Mouse (Mus musculus): ENCODE measurements around the gene Eps8l3. TPM values are rescaled to one million over a fixed set of nuclear protein-coding genes. Genes with fewer than 3 reads are reported as not detected.
A peak's percentile ranks its signal among the peaks of the same experiment; 100 is the strongest.
"Not testable (repeated sequence)": the region's sequence is repeated elsewhere in the genome, so short reads cannot be mapped to it uniquely, and the experiment has no call there.

Gene Eps8l3
- total RNA-seq, 2 experiments from 2014 or later = not detected

DNA sequence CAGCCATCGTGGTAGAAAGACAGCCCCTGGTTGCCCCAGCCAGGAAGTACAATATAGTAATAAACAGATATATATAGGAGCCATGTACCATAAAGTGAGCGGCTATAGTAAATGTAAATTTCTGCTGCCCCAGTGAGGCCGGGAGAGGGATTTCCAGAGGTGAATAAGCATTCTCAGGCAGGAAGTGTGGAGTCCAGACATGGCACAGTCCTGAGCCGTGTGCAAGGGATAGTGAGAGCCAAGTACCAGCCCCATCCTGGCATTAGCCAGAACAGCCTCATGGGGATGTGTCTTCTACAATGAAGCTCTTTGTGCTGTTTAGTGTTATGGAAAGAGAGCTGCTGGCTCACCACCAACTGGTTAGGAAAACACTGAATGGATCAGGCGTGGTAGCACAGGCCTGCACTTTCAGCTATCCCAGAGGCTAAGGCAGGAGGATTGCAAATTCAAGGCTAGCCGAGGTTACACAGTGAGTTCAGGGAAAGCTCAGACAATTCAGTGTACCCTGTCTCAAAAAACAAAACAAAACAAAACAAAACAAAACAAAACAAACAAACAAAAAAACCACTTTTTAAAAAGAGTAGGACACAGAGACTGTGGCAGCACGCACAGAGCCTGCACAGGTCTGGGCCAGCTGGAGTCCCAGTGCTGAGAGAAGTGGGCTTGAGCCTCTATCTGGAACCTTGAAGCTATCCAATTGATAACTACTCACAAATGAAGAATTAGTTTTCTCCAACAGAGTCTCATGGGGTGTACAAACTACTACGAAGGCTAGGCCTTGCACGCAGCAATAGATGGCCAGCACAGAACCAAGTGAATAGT lies 10.9 kb downstream of the Eps8l3 start:
- intact Hi-C loops (cut with DNase I) = no loop called here
- peak; percentile 38 to 48 for DNase-seq (ENCODE audit: low spot score in 2 of 2)

- DNase-seq (ENCODE audit: low spot score in 2 of 2); intact Hi-C loops (cut with DNase I): not testable (repeated sequence)
Observed at GRCm38 (mm10) chr3:107889236-107889635, 12.2 kb downstream of the Eps8l3 start.

DNA sequence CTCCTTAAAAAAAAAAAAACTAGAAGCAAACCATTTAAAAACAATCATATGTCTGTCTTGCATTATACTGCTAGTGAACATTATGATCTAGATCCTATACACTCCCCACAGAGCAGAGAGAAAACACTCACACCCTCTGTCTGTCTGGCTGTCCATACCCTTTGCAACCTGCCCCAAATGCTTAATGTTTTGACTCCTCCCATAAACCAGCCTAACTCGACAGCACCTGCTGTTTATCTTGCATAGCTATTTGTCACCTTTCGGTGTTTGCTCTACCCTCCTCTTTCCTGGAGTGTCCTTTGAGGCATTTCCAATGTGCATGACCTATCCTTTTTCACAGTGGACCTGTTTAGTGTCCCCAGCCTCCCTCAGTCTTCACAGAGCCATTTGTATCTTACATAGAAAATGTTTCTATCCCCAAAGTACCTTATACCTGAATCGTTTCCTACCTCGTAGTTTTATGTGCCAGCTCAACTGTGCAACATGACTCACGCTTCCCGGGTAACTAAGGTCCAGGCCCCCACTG lies 18.2 kb downstream of the Eps8l3 start:
- DNase-seq (ENCODE audit: low spot score in 2 of 2) = no peak
- intact Hi-C loops (cut with DNase I) = no loop called here

- DNase-seq (ENCODE audit: low spot score in 2 of 2) = peak; percentile 88 to 90
- intact Hi-C loops (cut with DNase I) = no loop called here
Observed at GRCm38 (mm10) chr3:107895720-107896569, 18.9 kb downstream of the Eps8l3 start, which contains the start of gene Gstm5. Gstm5 (plus strand) TSS chr3:107895821.

DNA sequence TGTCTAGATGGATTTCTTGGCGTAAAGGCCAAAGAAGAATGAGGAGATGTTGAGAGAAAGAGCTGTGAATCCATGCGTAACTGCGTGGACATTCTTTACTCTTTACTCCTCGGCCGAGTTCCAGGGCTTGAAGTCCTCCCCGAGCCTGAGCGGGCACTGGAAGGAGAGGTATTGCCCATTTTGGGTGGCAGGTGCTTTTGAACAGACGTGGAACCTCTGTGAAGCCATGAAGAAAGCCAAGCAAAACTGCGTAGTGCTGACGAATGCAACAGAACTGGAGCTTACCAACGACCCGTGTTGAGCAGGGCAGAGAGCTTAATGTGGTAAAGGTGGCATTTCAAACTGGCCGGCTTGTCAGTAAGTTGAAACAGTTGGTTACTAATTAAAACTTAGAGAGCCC lies 21.7 kb downstream of the Eps8l3 start:
- no peak for DNase-seq (ENCODE audit: low spot score in 2 of 2)
- intact Hi-C loops (cut with DNase I) = no loop called here

DNA sequence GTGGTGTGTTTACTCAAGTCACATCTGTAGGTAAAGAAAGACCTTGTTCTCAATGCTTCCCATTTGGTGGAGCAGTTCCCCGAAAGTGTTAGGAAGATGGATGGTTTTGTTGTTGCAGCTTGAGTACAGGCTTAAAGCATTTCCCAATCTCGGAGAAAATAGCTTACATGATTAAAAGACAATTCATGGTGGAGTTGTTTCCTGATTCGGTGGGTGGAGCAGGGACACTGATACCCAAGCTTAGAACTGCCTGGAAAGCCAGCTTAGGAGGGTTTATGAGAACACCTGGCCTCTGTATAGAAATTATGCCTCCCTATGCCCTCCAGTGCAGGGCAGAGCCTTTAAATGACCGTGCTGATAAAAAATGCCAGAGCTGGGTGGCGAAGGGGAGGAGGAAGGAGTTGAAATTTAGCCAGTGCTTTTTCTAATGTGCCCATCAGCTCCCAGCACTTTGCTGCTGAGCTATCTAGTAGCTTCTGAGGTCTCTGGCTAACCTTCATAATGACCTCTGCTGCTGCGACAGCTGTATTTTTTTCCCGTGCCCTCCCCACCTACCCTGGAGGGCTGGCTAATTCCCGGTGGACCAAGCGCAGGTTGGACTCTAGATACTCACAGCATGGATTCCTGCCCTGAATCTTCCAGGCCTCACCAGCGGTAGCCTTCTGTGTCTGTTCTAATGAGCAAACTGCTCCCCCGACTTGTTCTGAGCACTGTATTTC lies 24.1 kb downstream of the Eps8l3 start:
- no peak for DNase-seq (ENCODE audit: low spot score in 2 of 2)
- intact Hi-C loops (cut with DNase I) = no loop called here

- no peak for DNase-seq (ENCODE audit: low spot score in 2 of 2)
- intact Hi-C loops (cut with DNase I) = no loop called here
Observed at GRCm38 (mm10) chr3:107905942-107906341, 28.9 kb downstream of the Eps8l3 start.

- DNase-seq (ENCODE audit: low spot score in 2 of 2) = no peak
- intact Hi-C loops (cut with DNase I) = loop anchor here (5.0 kb wide), 2 partner anchors 146 to 219 kb away; partner anchors contain the start of gene Ahcyl1
Observed at GRCm38 (mm10) chr3:107916674-107917073, 39.6 kb downstream of the Eps8l3 start.

GRCm38 (mm10) chr3:107917097-107917496 lies 40.1 kb downstream of the Eps8l3 start:
- no peak for DNase-seq (ENCODE audit: low spot score in 2 of 2)
- intact Hi-C loops (cut with DNase I) = loop anchor here (5.0 kb wide), 2 partner anchors 145 to 220 kb away; partner anchors contain the start of gene Ahcyl1

- intact Hi-C loops (cut with DNase I) = loop anchor here (1.0 to 5.0 kb wide), 3 partner anchors 51 to 221 kb away; partner anchors contain the start of gene Ahcyl1
- peak; percentile 25 to 61 for DNase-seq (ENCODE audit: low spot score in 2 of 2)
Observed at GRCm38 (mm10) chr3:107917783-107918408, 40.9 kb downstream of the Eps8l3 start.

DNA sequence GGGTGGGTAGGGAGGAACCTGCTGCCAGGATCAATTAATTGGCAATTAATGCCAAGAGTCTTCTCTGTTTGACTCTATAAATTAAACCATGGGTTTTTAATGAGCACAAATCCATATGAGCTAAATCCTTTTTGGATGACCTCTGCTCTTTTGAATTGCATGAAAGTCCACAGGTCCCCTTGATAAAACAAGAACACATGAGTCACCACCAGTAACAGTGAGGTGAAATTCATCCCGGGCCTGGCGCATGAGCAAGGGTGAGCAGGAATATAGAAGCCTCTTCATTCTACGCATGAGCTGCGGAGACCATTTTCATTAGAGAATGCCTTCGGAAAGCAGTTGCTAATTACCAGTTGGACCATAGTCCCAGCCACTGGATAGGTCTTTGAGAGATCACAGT lies 43.3 kb downstream of the Eps8l3 start:
- intact Hi-C loops (cut with DNase I) = no loop called here
- DNase-seq (ENCODE audit: low spot score in 2 of 2) = no peak

DNA sequence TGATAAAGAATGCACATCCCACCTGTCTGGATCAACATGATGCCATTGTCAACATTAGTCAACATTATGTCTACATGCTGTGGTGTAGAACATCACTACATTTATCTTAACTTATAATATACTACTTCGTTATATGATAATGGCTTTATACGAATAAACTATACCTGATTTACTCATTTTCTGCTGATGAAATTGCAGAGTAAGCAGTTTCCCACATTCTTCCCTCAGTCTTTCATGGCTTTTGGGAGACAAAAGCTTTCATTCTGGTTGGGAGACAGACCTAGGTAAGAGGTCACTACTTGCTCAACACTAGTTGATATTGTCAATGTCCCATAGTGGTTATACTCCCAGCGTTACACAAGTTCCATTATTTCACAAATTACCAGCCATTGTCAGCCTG lies 48.3 kb downstream of the Eps8l3 start:
- intact Hi-C loops (cut with DNase I) = no loop called here

DNA sequence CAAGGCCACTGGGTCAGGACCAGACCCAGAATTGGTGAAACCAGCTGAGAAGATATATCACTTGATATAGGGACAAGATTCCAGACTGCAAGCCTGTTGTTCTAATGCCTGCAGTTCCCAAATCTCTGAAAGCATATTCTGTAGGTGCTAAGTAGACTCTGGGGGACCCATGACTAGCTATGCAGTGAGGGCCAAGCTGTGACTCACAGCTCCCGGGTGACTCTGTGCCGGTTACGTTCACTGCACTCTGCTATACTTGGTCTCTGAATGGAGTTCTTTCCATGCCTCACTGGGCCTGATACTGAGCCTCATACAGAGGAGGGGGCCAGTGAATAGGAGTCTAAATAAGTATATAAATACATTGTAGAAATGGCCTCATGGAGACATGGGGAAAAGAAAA lies 50.8 kb downstream of the Eps8l3 start:
- intact Hi-C loops (cut with DNase I) = no loop called here
- no peak for DNase-seq (ENCODE audit: low spot score in 2 of 2)

More for the DNA sequence above, 48.3 kb downstream of the Eps8l3 start:
- no peak for DNase-seq (ENCODE audit: low spot score in 2 of 2)

DNA sequence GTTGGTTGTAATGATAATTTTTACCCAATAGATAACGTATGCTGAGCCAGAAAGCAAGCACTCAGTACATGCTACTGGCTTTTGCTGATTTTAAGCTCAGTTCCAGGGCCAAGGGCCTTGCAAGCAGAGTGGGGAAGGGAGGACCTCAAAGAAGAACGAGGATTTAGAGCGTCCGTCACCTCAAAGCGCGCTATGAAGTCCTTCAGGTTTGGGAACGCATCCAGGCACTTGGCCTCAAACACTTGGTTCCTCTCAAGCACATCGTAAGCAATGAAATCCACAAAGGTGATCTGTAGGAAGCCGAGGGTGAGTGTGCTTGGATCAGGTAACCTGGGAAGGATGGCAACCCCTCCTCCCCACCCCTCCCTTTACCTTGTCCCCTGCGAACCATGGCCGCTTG lies 51.7 kb downstream of the Eps8l3 start:
- intact Hi-C loops (cut with DNase I) = no loop called here
- DNase-seq (ENCODE audit: low spot score in 2 of 2) = no peak

DNA sequence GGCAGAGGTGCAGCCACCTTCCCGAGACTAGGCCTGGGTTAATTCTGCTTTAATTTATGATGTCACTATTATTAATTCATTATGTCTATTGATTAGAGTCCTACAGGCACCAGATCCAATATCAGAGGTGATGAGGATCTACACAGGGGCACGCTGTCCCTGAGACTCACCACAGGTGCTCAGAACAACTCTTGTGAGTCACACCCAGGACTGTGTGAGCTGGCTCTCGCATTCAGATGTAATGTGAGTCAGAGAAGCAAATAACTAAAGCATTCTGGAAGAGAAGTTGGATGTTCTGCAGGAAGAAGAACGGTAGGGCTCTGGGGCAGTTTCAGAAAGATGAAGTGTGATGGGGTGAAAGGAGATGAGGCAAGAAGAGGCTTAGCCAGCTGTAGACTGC lies 52.2 kb downstream of the Eps8l3 start:
- no peak for DNase-seq (ENCODE audit: low spot score in 2 of 2)
- intact Hi-C loops (cut with DNase I) = no loop called here

DNA sequence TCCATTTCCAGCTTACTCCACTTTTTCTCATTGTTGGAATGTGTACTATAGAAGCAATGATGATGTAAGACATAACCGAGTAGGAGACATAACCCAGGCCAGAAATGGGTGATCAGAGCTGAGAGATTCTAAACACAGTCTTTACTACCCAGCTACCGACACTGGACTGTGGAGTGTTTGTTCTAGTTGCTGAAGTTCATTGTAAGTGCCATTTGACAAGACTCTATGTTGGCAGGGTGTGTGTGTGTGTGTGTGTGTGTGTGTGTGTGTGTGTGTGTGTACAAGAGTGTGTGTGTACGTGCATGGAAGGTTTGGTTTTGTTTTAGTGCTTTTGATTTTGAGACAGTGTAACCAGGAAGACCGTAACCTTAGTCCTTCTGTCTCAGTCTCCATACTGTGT lies 52.7 kb downstream of the Eps8l3 start:
- intact Hi-C loops (cut with DNase I) = loop anchor here (2.0 kb wide), 1 partner anchor 89 kb away; no protein-coding TSS in a partner anchor
- no peak for DNase-seq (ENCODE audit: low spot score in 2 of 2)

DNA sequence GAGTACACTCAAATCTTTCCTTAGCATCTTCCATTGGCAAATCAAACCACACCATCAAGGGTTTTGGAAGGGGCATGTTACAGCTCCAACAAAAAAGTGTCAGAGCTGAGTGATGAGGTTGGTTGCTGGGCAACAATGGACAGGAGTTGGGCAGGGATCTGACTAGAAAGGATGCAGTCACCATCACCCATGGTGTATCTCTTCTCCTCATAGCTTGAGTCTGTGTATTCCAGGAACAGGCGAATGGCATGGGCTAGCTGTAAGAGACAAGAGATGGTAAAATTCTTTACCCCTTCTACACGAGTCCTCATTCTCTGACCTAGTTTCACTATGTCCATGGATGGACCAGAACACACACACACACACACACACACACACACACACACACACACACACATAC lies 54.1 kb downstream of the Eps8l3 start:
- DNase-seq (ENCODE audit: low spot score in 2 of 2) = no peak
- intact Hi-C loops (cut with DNase I) = loop anchor here (2.0 kb wide), 1 partner anchor 88 kb away; no protein-coding TSS in a partner anchor

- peak; percentile 93 to 96 for DNase-seq (ENCODE audit: low spot score in 2 of 2)
- intact Hi-C loops (cut with DNase I) = loop anchor here (2.0 kb wide), 1 partner anchor 87 kb away; no protein-coding TSS in a partner anchor
Observed at GRCm38 (mm10) chr3:107931670-107932069, 54.6 kb downstream of the Eps8l3 start, which contains the start of gene Gstm7. Gstm7 (minus strand) TSS chr3:107931817.

GRCm38 (mm10) chr3:107932128-107932527 lies 55.1 kb downstream of the Eps8l3 start:
- intact Hi-C loops (cut with DNase I) = no loop called here
- DNase-seq (ENCODE audit: low spot score in 2 of 2) = no peak
